Mouse (Mus musculus) cerebellum, postnatal 36 days (tissue): ENCODE measurements around the gene Chmp2a.

ENCODE experiments used
- DNase-seq, 2 experiments: peaks; one replicate each; pipeline ENCODE4 v3.0.0; 2021 to 2022; ENCODE audit warnings: mixed read lengths in 2 of 2

Chmp2a gene

GRCm38 (mm10) chr7:13033451-13034147 lies 1.0 kb downstream of the Chmp2a start:
- no peak for DNase-seq

DNA sequence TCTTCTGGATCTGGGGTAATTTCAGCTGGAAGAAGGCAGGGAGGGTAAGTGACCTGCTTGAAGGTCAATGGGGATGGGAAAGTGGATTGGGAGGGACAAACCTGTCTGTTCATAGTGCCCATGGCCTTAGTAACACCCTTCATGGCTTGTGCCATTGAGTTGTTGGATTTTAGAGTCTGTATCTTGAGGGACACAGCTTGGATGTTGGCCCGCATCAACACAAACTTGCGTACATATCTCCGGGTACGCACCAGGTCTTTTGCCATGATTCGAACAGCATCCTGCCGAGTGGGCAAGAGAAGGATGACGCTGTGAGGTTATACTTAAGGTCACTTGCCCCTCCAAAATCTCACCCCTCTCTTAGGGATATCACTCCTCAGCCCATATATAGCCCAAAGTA lies 2.1 kb downstream of the Chmp2a start:
- no peak for DNase-seq

DNA sequence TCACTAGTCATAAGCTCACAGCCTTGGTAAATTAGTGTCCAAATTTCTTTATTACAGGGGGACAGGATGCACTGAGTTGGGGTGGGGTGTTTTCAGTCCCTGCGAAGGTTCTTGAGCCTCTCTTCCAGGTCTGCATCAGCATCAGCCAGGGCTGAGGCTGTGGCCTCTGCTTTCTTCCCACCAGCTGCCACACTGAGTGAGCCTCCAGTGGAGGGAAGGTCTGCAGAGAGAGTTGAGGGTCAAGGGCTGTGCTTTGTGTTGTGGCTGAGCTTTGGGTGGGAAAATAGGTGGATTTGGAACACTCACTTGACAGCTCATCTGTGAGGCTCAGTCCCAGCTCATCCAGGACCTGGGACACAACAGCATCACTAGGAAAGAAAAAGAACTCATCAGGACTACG lies 2.6 kb downstream of the Chmp2a start:
- DNase-seq: no peak

- no peak for DNase-seq
Measured at GRCm38 (mm10) chr7:13031069-13031468, 3.5 kb downstream of the Chmp2a start.

- no peak for DNase-seq
Measured at GRCm38 (mm10) chr7:13028986-13029385, 5.6 kb downstream of the Chmp2a start.

DNA sequence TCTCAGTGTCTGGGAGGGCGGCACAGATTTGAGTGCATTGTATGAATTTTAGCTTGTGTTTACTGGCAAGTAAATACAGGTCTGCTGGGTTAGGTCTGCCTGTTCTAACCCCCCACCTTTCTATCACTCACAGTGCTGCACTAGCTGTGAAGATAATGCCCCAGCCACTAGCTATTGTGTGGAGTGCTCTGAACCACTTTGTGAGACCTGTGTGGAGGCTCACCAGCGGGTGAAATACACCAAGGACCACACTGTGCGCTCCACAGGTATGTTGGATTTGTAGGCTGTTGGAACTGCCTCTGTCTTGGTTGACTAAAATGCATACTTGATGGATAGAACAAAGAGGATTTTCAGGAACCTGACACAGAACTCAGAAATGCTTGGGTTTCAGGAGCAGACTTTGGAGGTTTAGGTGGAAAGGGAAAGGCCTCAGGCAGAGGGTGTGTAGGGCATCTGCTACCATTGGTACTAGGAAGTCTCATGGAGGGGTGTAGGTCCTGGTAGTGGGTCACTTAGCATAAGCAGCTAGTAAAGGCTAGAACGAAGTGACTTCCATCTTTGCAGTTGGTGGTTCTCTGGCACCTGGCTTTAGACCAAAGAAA lies 9.0 kb downstream of the Chmp2a start:
- DNase-seq: no peak

DNA sequence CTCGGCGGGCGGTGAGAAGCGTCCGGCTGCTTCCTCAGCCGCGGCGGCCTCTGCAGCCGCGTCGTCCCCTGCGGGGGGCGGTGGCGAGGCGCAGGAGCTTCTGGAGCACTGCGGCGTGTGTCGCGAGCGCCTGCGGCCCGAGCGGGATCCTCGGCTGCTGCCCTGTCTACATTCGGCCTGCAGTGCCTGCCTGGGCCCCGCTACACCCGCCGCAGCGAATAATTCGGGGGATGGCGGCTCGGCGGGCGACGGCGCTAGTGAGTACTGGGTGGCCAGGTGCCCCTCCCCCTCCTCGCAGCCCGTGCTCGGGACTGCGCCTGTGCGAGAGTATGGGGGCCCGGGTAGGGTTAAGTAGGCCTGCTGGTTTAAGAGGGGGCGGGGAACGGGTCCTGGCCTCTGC lies 9.8 kb downstream of the Chmp2a start:
- peak; percentile 77 to 83 for DNase-seq

GRCm38 (mm10) chr7:13023928-13024731 lies 10.5 kb downstream of the Chmp2a start:
- DNase-seq: peak; percentile 93 to 96

DNA sequence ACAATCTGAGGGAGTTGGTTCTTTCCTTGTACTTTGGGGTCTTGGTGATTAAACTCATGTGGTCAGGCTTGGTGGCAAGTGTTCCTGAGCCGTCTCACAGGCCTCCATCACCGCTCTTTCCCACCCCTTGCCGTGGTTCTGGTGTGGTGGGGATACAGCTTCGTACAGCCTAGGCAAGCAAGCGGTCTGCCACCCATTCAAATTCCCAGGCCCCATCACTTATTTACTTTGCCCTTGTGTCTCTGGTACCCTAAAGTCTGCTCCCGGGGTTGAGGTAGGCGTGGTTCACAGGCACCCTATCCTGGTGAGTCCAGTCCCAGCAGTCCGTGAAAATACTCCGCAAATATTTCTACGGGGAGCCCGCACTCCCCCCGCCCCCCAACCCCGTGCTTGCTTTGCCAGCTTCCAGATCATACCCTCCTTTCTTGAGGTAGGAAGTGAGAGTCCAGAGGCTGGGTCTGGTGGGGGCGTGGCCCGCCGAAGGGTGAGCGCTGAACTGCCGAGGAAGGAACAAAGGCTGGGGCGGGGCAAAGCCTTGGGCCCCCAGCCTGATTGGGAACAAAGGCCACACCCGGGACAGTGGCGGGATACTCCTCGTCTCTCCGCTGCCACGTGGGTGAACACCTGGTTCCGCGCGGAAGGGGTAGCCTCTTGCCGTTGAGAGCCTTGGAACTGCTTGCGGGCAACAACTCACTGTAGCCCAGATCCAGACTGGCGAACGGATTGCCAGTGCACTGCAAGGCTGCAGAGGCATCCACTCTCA lies 11.7 kb downstream of the Chmp2a start:
- DNase-seq: peak in 1 of 2 experiments; percentile 40

GRCm38 (mm10) chr7:13015217-13015616 lies 19.4 kb downstream of the Chmp2a start:
- no peak for DNase-seq

DNA sequence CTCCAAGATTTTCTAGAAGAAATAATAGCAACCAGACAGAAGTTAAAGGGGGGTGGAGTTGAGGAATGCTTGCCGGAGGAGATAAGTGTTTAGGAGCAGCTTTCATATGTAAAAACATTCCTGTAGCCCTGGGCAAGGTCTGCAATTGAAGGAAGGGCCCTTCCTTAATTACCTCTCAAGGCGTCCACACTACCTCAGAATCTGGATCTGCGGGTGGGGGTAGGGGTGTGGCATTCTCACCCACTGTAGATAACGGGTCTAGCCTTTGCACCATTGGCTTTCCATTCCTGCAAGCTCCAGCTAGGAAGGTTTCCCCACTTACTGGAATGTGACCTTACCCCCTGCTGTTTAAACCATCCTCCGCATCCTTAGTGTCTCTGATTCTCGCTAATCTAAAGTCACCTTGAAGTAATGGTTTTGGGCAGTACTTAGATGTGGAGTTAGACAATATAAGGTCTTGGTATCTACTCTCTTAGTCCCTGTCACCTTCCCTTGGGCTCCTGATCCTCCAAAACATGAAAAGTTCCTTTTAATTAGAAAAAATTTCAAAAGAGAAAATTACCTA lies 20.2 kb downstream of the Chmp2a start:
- DNase-seq: no peak

DNA sequence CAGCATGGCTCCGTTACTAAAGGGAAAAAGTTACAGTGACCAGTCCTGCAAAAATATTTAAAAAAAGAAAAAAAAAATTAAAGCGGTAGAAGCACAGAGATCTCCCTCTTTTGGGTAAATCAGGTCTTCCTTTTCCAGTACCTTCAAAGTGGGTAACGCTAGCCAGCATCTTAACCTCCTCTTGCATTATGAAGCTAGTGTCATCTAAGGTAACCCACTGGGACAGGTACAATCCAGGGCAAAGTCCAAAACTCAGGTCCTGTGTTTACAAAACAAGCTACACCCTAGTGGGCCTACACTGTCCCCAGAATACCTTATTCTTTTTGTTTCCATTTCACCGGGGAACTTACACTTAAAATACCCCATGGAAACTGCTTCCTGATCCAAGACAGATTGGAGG lies 20.9 kb downstream of the Chmp2a start:
- DNase-seq: no peak

- DNase-seq: no peak
Measured at GRCm38 (mm10) chr7:13010005-13010908, 24.4 kb downstream of the Chmp2a start, which contains the start of gene Zbtb45. Zbtb45 (minus strand) TSS chr7:13010034.

DNA sequence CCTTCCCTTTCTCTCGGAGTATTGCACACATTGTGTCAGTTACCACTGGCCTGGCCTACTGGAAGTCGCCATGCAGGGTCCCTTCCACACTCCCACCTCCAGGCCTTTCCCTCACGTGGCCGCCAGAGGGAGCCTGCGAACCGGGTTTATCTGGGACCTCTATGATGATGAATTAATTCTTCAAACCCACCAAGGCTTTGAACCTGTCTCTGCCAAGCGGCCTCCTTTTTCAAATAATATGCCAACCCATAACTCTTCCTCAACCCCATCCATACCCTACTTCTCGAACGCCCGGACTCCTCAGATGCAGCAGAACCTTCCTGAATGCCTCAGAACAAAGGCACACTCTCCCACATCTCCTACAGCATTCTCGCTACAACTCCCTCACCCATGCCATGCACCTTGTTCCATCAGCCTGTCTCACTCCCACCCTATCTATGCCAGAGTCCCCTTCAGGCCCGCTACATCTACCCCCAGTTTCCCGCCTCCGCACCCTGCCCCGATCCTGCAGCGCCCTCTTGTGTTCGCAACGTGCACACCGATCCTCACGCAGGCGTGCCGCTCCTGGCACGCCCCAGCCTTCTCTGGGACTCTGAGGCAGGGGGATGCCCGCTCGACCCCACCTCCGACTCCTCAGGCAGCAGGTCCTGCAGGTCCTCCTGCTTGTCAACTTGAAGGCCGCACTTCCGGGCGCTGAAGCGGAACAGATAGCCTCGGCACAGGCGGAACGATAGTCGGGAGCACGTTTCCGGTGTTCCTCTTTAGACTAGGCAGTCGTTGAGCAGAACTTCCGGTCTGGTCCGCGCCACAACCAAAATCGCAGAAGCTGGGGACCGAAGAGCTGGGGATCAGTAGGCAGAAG lies 25.2 kb downstream of the Chmp2a start:
- peak; percentile 89 to 95 for DNase-seq

DNA sequence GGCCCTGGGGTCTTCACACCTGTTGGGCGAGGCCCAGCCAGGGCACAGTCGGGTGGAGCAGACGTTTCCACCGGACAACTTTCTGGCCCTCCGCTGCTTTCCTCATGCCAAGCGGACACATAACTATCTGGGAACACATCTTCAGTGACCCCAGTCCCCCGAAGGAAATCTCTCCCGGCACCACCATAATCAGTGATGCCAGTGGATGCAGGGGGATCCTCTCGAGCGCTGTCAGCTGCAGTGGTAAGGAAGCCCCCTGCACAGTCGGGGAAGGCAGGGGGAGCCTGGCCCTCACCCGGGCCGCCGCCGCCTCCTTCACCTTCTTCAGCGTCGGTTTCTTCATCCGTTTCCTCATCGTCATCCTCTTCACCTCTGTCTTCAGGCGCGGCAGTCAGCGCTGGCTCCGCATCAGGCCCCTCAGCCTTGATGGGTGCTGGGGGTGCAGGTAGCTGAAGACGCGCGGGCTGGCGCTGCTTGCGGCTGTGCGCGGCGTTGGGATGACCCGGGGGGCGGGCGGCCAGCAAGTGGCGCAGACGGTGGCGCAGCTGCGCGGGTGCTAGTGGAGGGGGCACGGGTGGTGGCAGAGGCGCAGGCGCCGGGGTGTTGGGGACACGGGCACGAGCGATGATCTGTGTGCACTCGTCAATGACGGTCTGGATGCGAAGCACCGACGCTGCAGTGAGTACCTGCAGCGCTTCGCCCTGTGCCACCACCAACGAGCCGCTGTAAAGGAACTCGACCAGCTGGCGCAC lies 27.1 kb downstream of the Chmp2a start:
- no peak for DNase-seq

GRCm38 (mm10) chr7:13006531-13006930 lies 28.1 kb downstream of the Chmp2a start:
- no peak for DNase-seq

DNA sequence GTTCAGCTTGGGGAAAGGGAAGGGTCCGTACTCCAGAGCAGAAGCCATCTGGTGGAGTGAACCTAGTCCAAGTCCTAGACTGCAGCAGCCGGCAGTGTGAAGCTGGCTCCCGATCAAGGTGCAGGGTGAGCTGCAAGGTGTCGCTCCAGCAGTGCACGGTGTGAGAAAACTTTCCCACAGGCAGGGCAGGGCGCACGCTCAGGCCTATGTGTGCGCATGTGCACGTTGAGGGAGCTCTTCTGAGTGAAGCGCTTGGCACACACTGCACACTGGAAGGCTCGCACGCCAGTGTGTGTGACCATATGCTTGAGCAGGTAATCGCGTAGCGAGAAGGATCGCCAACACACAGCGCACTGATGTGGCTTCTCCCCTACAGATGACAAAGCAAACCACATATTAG lies 28.6 kb downstream of the Chmp2a start:
- peak in 1 of 2 experiments; percentile 29 for DNase-seq

GRCm38 (mm10) chr7:13003380-13003779 lies 31.2 kb downstream of the Chmp2a start:
- no peak for DNase-seq

GRCm38 (mm10) chr7:13001584-13001983 lies 33.0 kb downstream of the Chmp2a start:
- no peak for DNase-seq

- no peak for DNase-seq
Measured at GRCm38 (mm10) chr7:12998851-12999250, 35.8 kb downstream of the Chmp2a start, which contains the start of gene Trim28. Trim28 (plus strand) TSS chr7:12999114.
